Comparison of ENCODE assay signal across 29 mouse cellular contexts in genomic region chr10:56822158-56822557, GRCm38 (mm10).
DNase-seq lines count a peak whose midpoint lies in the region; ATAC-seq and TF ChIP-seq lines count a peak whose summit lies in the region.
"Had no signal": no experiment of that assay in that cellular context is flagged by ENCODE, and none has a peak within 500 bp of the region (broad histone marks: within the 10 kb centered on the region; RNA-seq: fewer than 3 reads in every experiment).

No protein-coding gene starts in this region.

- no peaks in the 10 kb centered on the region for H3K9me3 ChIP-seq in forebrain, postnatal 0 days (ENCODE audit: low read length)
- no peaks in the 10 kb centered on the region for H3K9me3 ChIP-seq in forebrain, embryonic 16.5 days (ENCODE audit: control insufficient read depth, low read length)
- no peaks in the 10 kb centered on the region for H3K9me3 ChIP-seq in limb, embryonic 11.5 days (ENCODE audit: control insufficient read depth, low read length)
- H3K9me3 ChIP-seq in limb, embryonic 10.5 days (replicated peaks): no peaks in the 10 kb centered on the region
- no peaks in the 10 kb centered on the region for H3K9me3 ChIP-seq in hindbrain, embryonic 16.5 days (ENCODE audit: control insufficient read depth, low read length)
- H3K9me3 ChIP-seq: forebrain, embryonic 13.5 days; heart, embryonic 12.5 days; hindbrain, embryonic 13.5 days; limb, embryonic 13.5 days; liver, embryonic 12.5 days; midbrain, embryonic 15.5 days; neural tube, embryonic 12.5 days had no signal

- no peaks in the 10 kb centered on the region for H3K36me3 ChIP-seq in forebrain, postnatal 0 days (ENCODE audit: insufficient read depth)
- no peaks in the 10 kb centered on the region for H3K36me3 ChIP-seq in forebrain, embryonic 16.5 days (ENCODE audit: control insufficient read depth, insufficient read depth)
- H3K36me3 ChIP-seq in limb, embryonic 11.5 days (ENCODE audit: control insufficient read depth, insufficient read depth, low read length): no peaks in the 10 kb centered on the region
- no peaks in the 10 kb centered on the region for H3K36me3 ChIP-seq in limb, embryonic 10.5 days
- no peaks in the 10 kb centered on the region for H3K36me3 ChIP-seq in hindbrain, embryonic 16.5 days (ENCODE audit: control insufficient read depth, insufficient read depth, low read length)
- H3K36me3 ChIP-seq: heart, embryonic 12.5 days; hindbrain, embryonic 13.5 days; limb, embryonic 13.5 days; liver, embryonic 12.5 days; midbrain, embryonic 15.5 days; neural tube, embryonic 12.5 days had no signal

- H3K4me2 ChIP-seq in forebrain, postnatal 0 days (ENCODE audit: low read depth): no peak overlapping the region
- H3K4me2 ChIP-seq in forebrain, embryonic 16.5 days (ENCODE audit: low read length): no peak overlapping the region
- no peak overlapping the region for H3K4me2 ChIP-seq in limb, embryonic 11.5 days (ENCODE audit: low read depth, severe bottlenecking)
- no peak overlapping the region for H3K4me2 ChIP-seq in hindbrain, embryonic 16.5 days (ENCODE audit: low read length)
- H3K4me2 ChIP-seq: forebrain, embryonic 13.5 days; heart, embryonic 12.5 days; hindbrain, embryonic 13.5 days; limb, embryonic 13.5 days; liver, embryonic 12.5 days; midbrain, embryonic 15.5 days; neural tube, embryonic 12.5 days had no signal

- no peaks in the 10 kb centered on the region for H3K4me1 ChIP-seq in forebrain, postnatal 0 days (ENCODE audit: insufficient read depth)
- H3K4me1 ChIP-seq in forebrain, embryonic 16.5 days (replicated peaks; ENCODE audit: control insufficient read depth, insufficient read depth, low read length): no peaks in the 10 kb centered on the region
- H3K4me1 ChIP-seq in limb, embryonic 11.5 days (ENCODE audit: control insufficient read depth, insufficient read depth, low read length): no peaks in the 10 kb centered on the region
- H3K4me1 ChIP-seq in limb, embryonic 10.5 days: peaks cover 7% of the 10 kb centered on the region
- H3K4me1 ChIP-seq in hindbrain, embryonic 16.5 days (ENCODE audit: control insufficient read depth, insufficient read depth, low read depth, low read length): no peaks in the 10 kb centered on the region
- H3K4me1 ChIP-seq: forebrain, embryonic 13.5 days; heart, embryonic 12.5 days; hindbrain, embryonic 13.5 days; liver, embryonic 12.5 days; neural tube, embryonic 12.5 days had no signal

- no peak overlapping the region for H3K4me3 ChIP-seq in forebrain, postnatal 0 days (ENCODE audit: low read depth, low read length)
- no peak overlapping the region for H3K4me3 ChIP-seq in forebrain, embryonic 16.5 days (replicated peaks; ENCODE audit: low read length)
- H3K4me3 ChIP-seq in limb, embryonic 11.5 days (ENCODE audit: low read depth, low read length): no peak overlapping the region
- H3K4me3 ChIP-seq in limb, embryonic 10.5 days: no peak overlapping the region
- no peak overlapping the region for H3K4me3 ChIP-seq in hindbrain, embryonic 16.5 days (ENCODE audit: low read length)
- H3K4me3 ChIP-seq: forebrain, embryonic 13.5 days; heart, adult 2 months; heart, embryonic 12.5 days; hindbrain, embryonic 13.5 days; limb, embryonic 13.5 days; liver, embryonic 12.5 days; midbrain, embryonic 15.5 days; neural tube, embryonic 12.5 days had no signal

- H3K9ac ChIP-seq in forebrain, postnatal 0 days: no peak overlapping the region
- H3K9ac ChIP-seq in forebrain, embryonic 16.5 days (replicated peaks; ENCODE audit: low read depth, low read length): no peak overlapping the region
- no peak overlapping the region for H3K9ac ChIP-seq in limb, embryonic 11.5 days (ENCODE audit: low read length)
- H3K9ac ChIP-seq in hindbrain, embryonic 16.5 days (ENCODE audit: low read depth, low read length): no peak overlapping the region
- H3K9ac ChIP-seq: forebrain, embryonic 13.5 days; heart, embryonic 12.5 days; hindbrain, embryonic 13.5 days; limb, embryonic 13.5 days; liver, embryonic 12.5 days; liver, postnatal 0 days; midbrain, embryonic 15.5 days; neural tube, embryonic 12.5 days had no signal

- no peak for DNase-seq in forebrain, postnatal 0 days
- peak; percentile 29 for DNase-seq in limb, embryonic 11.5 days (ENCODE audit: low spot score)
- no peak for DNase-seq in limb, embryonic 10.5 days (ENCODE audit: low spot score)
- DNase-seq in embryo, embryonic 9.5 days (ENCODE audit: extremely low spot score): peak; percentile 12
- peak; percentile 51 for DNase-seq in forelimb bud, embryonic 11.5 days (ENCODE audit: low read depth, low spot score)
- DNase-seq in natural killer cell, adult 2 months (ENCODE audit: low spot score in 2 of 2): no peak
- DNase-seq: adrenal gland, postnatal 14 days; cerebellum, adult 11 months; cerebellum, adult 9-11 months; heart, adult 2 months; heart, postnatal 4 days; kidney, adult 11 months; kidney, postnatal 4 days; liver, postnatal 0 days; lung, postnatal 10 days; right cerebral cortex, postnatal 14 days; thymus, postnatal 4 days had no signal

- H3K27me3 ChIP-seq in forebrain, postnatal 0 days (ENCODE audit: insufficient read depth, low read length): no peaks in the 10 kb centered on the region
- no peaks in the 10 kb centered on the region for H3K27me3 ChIP-seq in forebrain, embryonic 16.5 days (replicated peaks; ENCODE audit: control insufficient read depth, insufficient read depth, low read length)
- H3K27me3 ChIP-seq in limb, embryonic 11.5 days (ENCODE audit: control insufficient read depth, insufficient read depth, low read length): no peaks in the 10 kb centered on the region
- H3K27me3 ChIP-seq in limb, embryonic 10.5 days (ENCODE audit: low read depth, poor library complexity, severe bottlenecking): no peaks in the 10 kb centered on the region
- no peaks in the 10 kb centered on the region for H3K27me3 ChIP-seq in hindbrain, embryonic 16.5 days (replicated peaks; ENCODE audit: control insufficient read depth, insufficient read depth, low read length)
- H3K27me3 ChIP-seq: forebrain, embryonic 13.5 days; heart, embryonic 12.5 days; hindbrain, embryonic 13.5 days; limb, embryonic 13.5 days; liver, embryonic 12.5 days; midbrain, embryonic 15.5 days; neural tube, embryonic 12.5 days had no signal

- 62% methylated on average over 5 of the region's 5 CpGs for WGBS in forebrain, postnatal 0 days
- WGBS in forebrain, embryonic 16.5 days: 68% methylated on average over 5 of the region's 5 CpGs
- 61% methylated on average over 5 of the region's 5 CpGs for WGBS in limb, embryonic 11.5 days
- WGBS in limb, embryonic 10.5 days: 69% methylated on average over 5 of the region's 5 CpGs
- 54% methylated on average over 5 of the region's 5 CpGs for WGBS in hindbrain, embryonic 16.5 days

- H3K27ac ChIP-seq in forebrain, postnatal 0 days (ENCODE audit: low read depth, low read length): no peak overlapping the region
- no peak overlapping the region for H3K27ac ChIP-seq in forebrain, embryonic 16.5 days (ENCODE audit: low read length)
- H3K27ac ChIP-seq in limb, embryonic 11.5 days (replicated peaks; ENCODE audit: low read depth, low read length): no peak overlapping the region
- no peak overlapping the region for H3K27ac ChIP-seq in limb, embryonic 10.5 days
- H3K27ac ChIP-seq in hindbrain, embryonic 16.5 days (ENCODE audit: low read depth, low read length): no peak overlapping the region
- H3K27ac ChIP-seq: forebrain, embryonic 13.5 days; heart, adult 2 months; hindbrain, embryonic 13.5 days; limb, embryonic 13.5 days; liver, embryonic 12.5 days; macrophage; midbrain, embryonic 15.5 days; neural tube, embryonic 12.5 days had no signal

- ATAC-seq in forebrain, postnatal 0 days: 0 out of 2 replicates have a peak, but pooled peaks have one; percentile 27
- ATAC-seq in forebrain, embryonic 16.5 days: no peak
- peak; percentile 76; the same call in 1 of the 2 replicates for ATAC-seq in limb, embryonic 11.5 days (ENCODE audit: insufficient number of reproducible peaks, low FRiP score, low TSS enrichment, low read depth)
- ATAC-seq in hindbrain, embryonic 16.5 days: no peak
- ATAC-seq: forebrain, embryonic 13.5 days; inflammation-experienced regulatory T-cells, adult 6 months; liver, embryonic 12.5 days; liver, postnatal 0 days; midbrain, embryonic 15.5 days; Patski had no signal

- TF ChIP-seq CTCF in forebrain, postnatal 0 days (IDR thresholded peaks at IDR 0.05; ENCODE audit: low read depth): no peak

Comparison
In these comparisons a context has a peak if more than half of its experiments do, and no peak if none do; other contexts are left out.
1. ATAC-seq: peak in forebrain, postnatal 0 days (single experiment) and limb, embryonic 11.5 days (single experiment); none in forebrain, embryonic 16.5 days (single experiment) and hindbrain, embryonic 16.5 days (single experiment).
2. DNase-seq: peak in limb, embryonic 11.5 days (single experiment), embryo, embryonic 9.5 days (single experiment) and forelimb bud, embryonic 11.5 days (single experiment); none in forebrain, postnatal 0 days (single experiment), limb, embryonic 10.5 days (single experiment) and natural killer cell, adult 2 months (0 of 2).